Mouse (Mus musculus) MEL (cell line): ENCODE data around the gene Nomo1.

ENCODE experiments used
- CTCF ChIP-seq, 3 experiments: IDR thresholded peaks in 2 of 3; conservative IDR thresholded peaks in 1 of 3; 2 replicates each; pipeline ENCODE4 v1.5.1; 2011 to 2012; ENCODE audit warnings: low read length in 3 of 3, low read depth in 2 of 3, mild to moderate bottlenecking in 2 of 3, improper control_type of control experiment in 1 of 3, inconsistent platforms in 1 of 3, mixed read lengths in 1 of 3, moderate library complexity in 1 of 3; ENCODE audit not compliant: control insufficient read depth in 1 of 3, insufficient read depth in 1 of 3, poor library complexity in 1 of 3, severe bottlenecking in 1 of 3
- MAFK ChIP-seq: IDR thresholded peaks from 2 replicates; pipeline ENCODE4 v1.6.1; 2011; ENCODE audit warnings: low read depth, mild to moderate bottlenecking, low read length, improper control_type of control experiment, borderline replicate concordance
- MAX ChIP-seq: IDR thresholded peaks from 2 replicates; pipeline ENCODE4 v1.6.1; 2011; ENCODE audit warnings: low read length, improper control_type of control experiment
- MYB ChIP-seq: IDR thresholded peaks from 2 replicates; pipeline ENCODE4 v1.6.1; 2011; ENCODE audit warnings: mild to moderate bottlenecking, low read depth, low read length, improper control_type of control experiment
- POLR2A ChIP-seq, 2 experiments: IDR thresholded peaks; 2 replicates each; pipeline ENCODE4 v1.6.1; 2011 to 2012; ENCODE audit warnings: low read length in 2 of 2, mild to moderate bottlenecking in 2 of 2, control low read depth in 1 of 2, improper control_type of control experiment in 1 of 2, low read depth in 1 of 2, moderate library complexity in 1 of 2; ENCODE audit not compliant: control insufficient read depth in 1 of 2, insufficient read depth in 1 of 2, poor library complexity in 1 of 2
- RAD21 ChIP-seq: IDR thresholded peaks from 2 replicates; pipeline ENCODE4 v1.6.1; 2011; ENCODE audit warnings: mild to moderate bottlenecking, low read depth, low read length, improper control_type of control experiment
- TBP ChIP-seq: IDR thresholded peaks from 2 replicates; pipeline ENCODE4 v1.8.0; 2011; ENCODE audit warnings: low read depth, low read length, improper control_type of control experiment

DNA sequence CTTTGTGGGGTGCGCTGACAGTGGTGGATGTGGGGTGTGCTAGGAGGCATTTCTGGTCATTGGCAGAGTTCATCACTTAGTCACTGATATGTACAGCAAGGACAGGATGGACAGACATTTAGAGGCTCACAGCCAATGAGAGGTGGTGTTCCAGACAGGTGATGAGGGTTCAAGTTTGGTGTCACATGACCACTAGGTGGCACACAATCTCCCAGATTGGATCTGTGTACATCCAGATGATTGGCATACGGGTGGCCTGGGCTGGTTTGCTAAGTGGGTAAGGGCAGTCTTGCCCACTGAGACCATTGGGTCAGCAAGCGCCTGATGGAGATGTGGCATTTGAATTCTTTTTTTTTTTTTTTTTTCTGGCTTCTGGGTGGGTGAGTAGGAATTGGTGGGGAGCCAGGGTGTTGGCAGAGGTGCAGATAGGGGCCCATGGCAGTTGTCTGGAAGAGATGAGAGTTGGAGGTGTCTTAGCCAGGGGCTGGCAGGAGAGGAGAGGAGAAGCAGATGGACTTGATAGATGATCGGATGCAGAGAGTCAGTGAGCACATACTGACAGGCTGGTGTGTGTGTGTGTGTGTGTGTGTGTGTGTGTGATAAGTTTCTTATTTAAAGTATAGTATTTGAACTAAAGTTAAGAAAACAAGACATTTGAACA lies 18.8 kb downstream of the Nomo1 start:
- TF ChIP-seq CTCF (IDR thresholded peaks at IDR 0.05 in 2 of 3, conservative IDR thresholded peaks at IDR 0.05 in 1 of 3; ENCODE audit: control insufficient read depth in 1 of 3, insufficient read depth in 1 of 3, low read depth in 2 of 3, low read length in 3 of 3, poor library complexity in 1 of 3, severe bottlenecking in 1 of 3) (peak; percentile 28 to 48 (median 43); a peak in 5 of 6 replicates), POLR2A (IDR thresholded peaks at IDR 0.05; ENCODE audit: control insufficient read depth in 1 of 2, insufficient read depth in 1 of 2, low read depth in 1 of 2, low read length in 2 of 2, poor library complexity in 1 of 2) (no peak), MAFK (no peak), MAX (no peak), RAD21 (no peak), TBP (no peak), MYB (no peak)
